ENCODE assay signal across 10 mouse cellular contexts in the genomic region with DNA sequence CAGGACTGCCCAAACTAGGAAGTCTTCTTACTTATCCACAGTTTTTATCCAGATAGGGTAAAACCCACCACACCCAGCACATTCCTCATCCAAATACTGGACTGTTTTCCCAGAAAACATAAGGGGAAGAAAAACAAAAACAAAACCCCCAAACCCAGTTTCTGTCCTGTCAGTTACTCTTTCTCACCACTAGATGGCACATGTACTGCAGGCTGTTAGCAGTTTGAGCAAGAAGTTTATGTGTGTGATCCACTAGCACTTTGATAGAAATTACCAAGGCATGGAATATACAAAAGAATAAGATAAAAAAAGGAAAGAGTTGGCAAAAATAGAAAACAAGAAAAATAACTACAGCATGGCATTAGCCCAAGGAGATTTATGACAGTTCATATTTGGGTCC.
DNase-seq lines count a peak whose midpoint lies in the region; ATAC-seq and TF ChIP-seq lines count a peak whose summit lies in the region.
"Had no signal": no experiment of that assay in that cellular context is flagged by ENCODE, and none has a peak within 500 bp of the region (broad histone marks: within the 10 kb centered on the region; RNA-seq: fewer than 3 reads in every experiment).

No protein-coding gene starts in this region.

- no peak for TF ChIP-seq POLR2A in lung, adult 2 months (IDR thresholded peaks at IDR 0.05; ENCODE audit: borderline replicate concordance, extremely low read depth, low read depth, low read length)

- no peaks in the 10 kb centered on the region for H3K4me1 ChIP-seq in forebrain, embryonic 14.5 days (ENCODE audit: control insufficient read depth, insufficient read depth, low read length)
- peaks cover 9% of the 10 kb centered on the region for H3K4me1 ChIP-seq in forebrain, embryonic 10.5 days
- H3K4me1 ChIP-seq in lung, adult 2 months (ENCODE audit: control insufficient read depth, insufficient read depth, low read length): no peaks in the 10 kb centered on the region
- H3K4me1 ChIP-seq: heart, embryonic 15.5 days; midbrain, embryonic 15.5 days had no signal

- no peak overlapping the region for H3K9ac ChIP-seq in forebrain, embryonic 14.5 days (ENCODE audit: low read length)
- H3K9ac ChIP-seq: heart, embryonic 15.5 days; midbrain, embryonic 15.5 days had no signal

- H3K27ac ChIP-seq in forebrain, embryonic 14.5 days (ENCODE audit: low read depth, low read length): no peak overlapping the region
- H3K27ac ChIP-seq in forebrain, embryonic 10.5 days: no peak overlapping the region
- H3K27ac ChIP-seq: heart, embryonic 15.5 days; midbrain, embryonic 15.5 days had no signal

- no peaks in the 10 kb centered on the region for H3K27me3 ChIP-seq in forebrain, embryonic 14.5 days (replicated peaks; ENCODE audit: control insufficient read depth, insufficient read depth, low read length)
- no peaks in the 10 kb centered on the region for H3K27me3 ChIP-seq in forebrain, embryonic 10.5 days (ENCODE audit: poor library complexity, severe bottlenecking)
- H3K27me3 ChIP-seq: heart, embryonic 15.5 days; midbrain, embryonic 15.5 days had no signal

- no peak for ATAC-seq in forebrain, embryonic 14.5 days
- ATAC-seq: midbrain, embryonic 15.5 days had no signal

- H3K4me3 ChIP-seq in forebrain, embryonic 14.5 days (ENCODE audit: low read depth, low read length): no peak overlapping the region
- H3K4me3 ChIP-seq in forebrain, embryonic 10.5 days: no peak overlapping the region
- H3K4me3 ChIP-seq in lung, adult 2 months (replicated peaks; ENCODE audit: extremely low read depth, low read depth, low read length): no peak overlapping the region
- H3K4me3 ChIP-seq: heart, embryonic 15.5 days; midbrain, embryonic 15.5 days had no signal

- H3K9me3 ChIP-seq in forebrain, embryonic 14.5 days (replicated peaks; ENCODE audit: control insufficient read depth, low read length): no peaks in the 10 kb centered on the region
- no peaks in the 10 kb centered on the region for H3K9me3 ChIP-seq in forebrain, embryonic 10.5 days
- H3K9me3 ChIP-seq: heart, embryonic 15.5 days; midbrain, embryonic 15.5 days had no signal

- peak; percentile 59 for DNase-seq in forebrain, embryonic 14.5 days (ENCODE audit: low spot score)
- DNase-seq in forebrain, embryonic 10.5 days (ENCODE audit: extremely low spot score, low spot score): no peak
- no peak for DNase-seq in lung, adult 2 months
- DNase-seq in lung, adult 18-20 months: no peak
- DNase-seq in adipocyte (ENCODE audit: low spot score): peak; percentile 33
- DNase-seq in retina, adult 2 months (ENCODE audit: low read depth, low spot score): peak; percentile 4
- DNase-seq in thymus, postnatal 25 days: no peak
- DNase-seq in layer of hippocampus, adult 9-10 months (ENCODE audit: low spot score): no peak

- no peak overlapping the region for H3K4me2 ChIP-seq in forebrain, embryonic 14.5 days (ENCODE audit: low read length)
- H3K4me2 ChIP-seq: heart, embryonic 15.5 days; midbrain, embryonic 15.5 days had no signal

- TF ChIP-seq CTCF in lung, adult 2 months (IDR thresholded peaks at IDR 0.05; ENCODE audit: insufficient read depth, low read length): 0 out of 2 replicates have a peak, but pooled peaks have one; percentile 6

- no peaks in the 10 kb centered on the region for H3K36me3 ChIP-seq in forebrain, embryonic 14.5 days (ENCODE audit: control insufficient read depth, insufficient read depth, low read length)
- no peaks in the 10 kb centered on the region for H3K36me3 ChIP-seq in forebrain, embryonic 10.5 days (replicated peaks)
- H3K36me3 ChIP-seq: heart, embryonic 15.5 days; midbrain, embryonic 15.5 days had no signal

Comparison
In these comparisons a context has a peak if more than half of its experiments do, and no peak if none do; other contexts are left out.
1. DNase-seq: peak in forebrain, embryonic 14.5 days (single experiment), adipocyte (single experiment) and retina, adult 2 months (single experiment); none in forebrain, embryonic 10.5 days (single experiment), lung, adult 2 months (single experiment), lung, adult 18-20 months (0 of 2), thymus, postnatal 25 days (single experiment) and layer of hippocampus, adult 9-10 months (single experiment).